Mouse (Mus musculus) heart, embryonic 15.5 days (tissue): ENCODE data around the gene Dnmt1. TPM values are rescaled to one million over a fixed set of nuclear protein-coding genes. Genes with fewer than 3 reads are reported as not detected.

ENCODE experiments used
- ATAC-seq: fragments of 200-750 bp; cut with Nextera tagmentation; replicated peaks from 2 replicates; pipeline ENCODE4 v1.8.0; 2017; ENCODE audit warnings: low read depth, moderate TSS enrichment; ENCODE audit not compliant: insufficient number of reproducible peaks, insufficient read depth, low FRiP score
- H3K27ac ChIP-seq: fragments of 300-500 bp; sonication (generic); 2 replicates; pipeline ENCODE4 v1.5.1; 2015; ENCODE audit warnings: mild to moderate bottlenecking, inconsistent platforms
- H3K27me3 ChIP-seq: fragments of 300-500 bp; sonication (generic); 2 replicates; pipeline ENCODE4 v1.6.1; 2015; ENCODE audit warnings: inconsistent platforms
- H3K36me3 ChIP-seq: fragments of 300-500 bp; sonication (generic); 2 replicates; pipeline ENCODE4 v1.6.1; 2015; ENCODE audit warnings: mild to moderate bottlenecking, inconsistent platforms
- H3K4me1 ChIP-seq: fragments of 300-500 bp; sonication (generic); replicated peaks from 2 replicates; pipeline ENCODE4 v1.6.1; 2015; ENCODE audit warnings: inconsistent platforms
- H3K4me2 ChIP-seq: fragments of 300-500 bp; sonication (generic); 2 replicates; pipeline ENCODE4 v1.6.1; 2015; ENCODE audit warnings: inconsistent platforms, mild to moderate bottlenecking, moderate library complexity
- H3K4me3 ChIP-seq: fragments of 300-500 bp; sonication (generic); 2 replicates; pipeline ENCODE4 v1.5.1; 2015; ENCODE audit warnings: mild to moderate bottlenecking, inconsistent platforms
- H3K9ac ChIP-seq: fragments of 300-500 bp; sonication (generic); 2 replicates; pipeline ENCODE4 v1.6.1; 2015; ENCODE audit warnings: mild to moderate bottlenecking, inconsistent platforms
- H3K9me3 ChIP-seq: fragments of 300-500 bp; sonication (generic); replicated peaks from 2 replicates; pipeline ENCODE4 v1.6.1; 2016; ENCODE audit warnings: inconsistent platforms
- WGBS: fragments of 180-500 bp; shearing (Covaris S2); methylation state at CpG from one replicate; pipeline ENCODE4 v1.1.7; 2015; ENCODE audit warnings: mixed read lengths; 5-methylcytosine and 5-hydroxymethylcytosine counted together
- polyA plus RNA-seq: library from polyadenylated mRNA; unstranded; fragments of >200 nt; fragmentation: Nextera tagmentation; extraction: Ambion mirVana; gene quantifications from 2 replicates; pipeline ENCODE4 v1.2.1, GENCODE M21; 2015

Gene Dnmt1
- polyA plus RNA-seq, 1 experiment from 2014 or later: 41.7 TPM

DNA sequence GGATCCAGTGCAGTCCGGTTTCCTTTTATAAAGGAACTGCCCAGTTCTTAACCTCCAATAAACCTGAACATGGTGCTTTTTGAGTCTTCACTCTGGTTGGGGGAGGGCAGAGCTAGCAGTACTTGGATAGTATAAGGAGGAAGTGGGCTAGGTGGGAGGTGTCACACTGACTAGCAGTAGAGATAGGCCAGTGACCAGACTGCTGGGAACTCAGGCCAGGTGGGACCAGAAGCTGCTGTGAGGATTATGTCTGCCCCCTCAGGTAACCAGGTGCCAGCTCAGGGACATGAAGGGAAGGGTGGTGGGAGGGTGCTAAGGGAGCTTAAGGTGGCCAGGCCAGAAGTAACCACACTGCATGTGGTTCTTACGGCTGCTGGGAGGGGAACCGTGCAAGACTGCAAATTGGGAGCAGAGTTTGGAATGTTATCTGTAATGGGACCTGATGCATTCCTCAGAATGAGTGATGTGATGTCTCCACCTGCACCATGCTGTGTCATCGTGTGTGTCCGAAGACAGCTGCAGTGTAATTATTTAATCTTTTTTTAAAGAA, 67.5 kb downstream of the Dnmt1 start:
- no peak for ATAC-seq
- no peaks in the 10 kb centered on the region for H3K27me3 ChIP-seq
- H3K9me3 ChIP-seq: no peaks in the 10 kb centered on the region
- no peak overlapping the region for H3K9ac ChIP-seq
- no peak overlapping the region for H3K4me3 ChIP-seq
- no peak overlapping the region for H3K27ac ChIP-seq
- no peak overlapping the region for H3K4me2 ChIP-seq
- peaks cover 16% of the 10 kb centered on the region for H3K4me1 ChIP-seq
- H3K36me3 ChIP-seq: peaks cover 72% of the 10 kb centered on the region
- WGBS: 60% methylated on average over 5 of the region's 5 CpGs

DNA sequence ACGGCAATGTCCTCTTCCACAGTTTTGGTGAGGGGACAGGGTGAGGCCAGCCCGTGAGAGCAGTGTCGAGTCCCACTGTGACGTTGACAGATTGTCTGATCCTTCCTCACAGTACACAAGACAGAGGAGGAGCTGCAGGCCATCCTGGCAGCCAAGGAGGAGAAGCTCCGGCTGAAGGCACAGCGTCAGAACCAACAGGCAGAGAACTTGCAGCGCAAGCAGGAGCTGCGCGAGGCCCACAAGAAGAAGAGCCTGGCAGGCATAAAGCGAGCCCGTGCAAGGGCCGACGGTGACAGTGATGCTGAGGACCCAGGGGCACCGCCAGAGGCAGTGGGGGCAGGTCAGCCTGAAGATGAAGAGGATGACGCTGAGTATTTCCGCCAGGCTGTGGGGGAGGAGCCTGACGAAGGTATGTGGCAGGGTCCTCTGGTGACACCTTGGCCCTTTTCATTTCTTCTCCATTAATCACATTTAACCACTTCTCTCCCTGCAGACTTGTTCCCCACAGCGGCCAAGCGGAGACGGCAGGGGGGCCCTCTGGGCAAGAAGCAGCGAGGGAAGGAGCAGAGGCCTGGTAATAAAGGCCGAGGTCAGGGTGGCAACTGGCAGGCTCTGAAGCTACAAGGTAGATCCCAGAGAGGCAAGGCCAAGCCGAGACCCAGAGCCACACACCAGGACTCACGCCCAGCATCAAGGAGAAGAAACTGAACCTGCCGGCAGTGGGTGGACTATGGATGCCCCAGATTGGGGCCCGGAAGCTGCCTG, 68.2 kb downstream of the Dnmt1 start:
- Histone ChIP-seq H3K36me3 (peaks cover 71% of the 10 kb centered on the region), H3K9ac (no peak overlapping the region), H3K9me3 (no peaks in the 10 kb centered on the region), H3K4me3 (no peak overlapping the region), H3K27ac (no peak overlapping the region), H3K27me3 (no peaks in the 10 kb centered on the region), H3K4me2 (no peak overlapping the region), H3K4me1 (peaks cover 10% of the 10 kb centered on the region)
- ATAC-seq: no peak
- 77% methylated on average over 26 of the region's 26 CpGs for WGBS

DNA sequence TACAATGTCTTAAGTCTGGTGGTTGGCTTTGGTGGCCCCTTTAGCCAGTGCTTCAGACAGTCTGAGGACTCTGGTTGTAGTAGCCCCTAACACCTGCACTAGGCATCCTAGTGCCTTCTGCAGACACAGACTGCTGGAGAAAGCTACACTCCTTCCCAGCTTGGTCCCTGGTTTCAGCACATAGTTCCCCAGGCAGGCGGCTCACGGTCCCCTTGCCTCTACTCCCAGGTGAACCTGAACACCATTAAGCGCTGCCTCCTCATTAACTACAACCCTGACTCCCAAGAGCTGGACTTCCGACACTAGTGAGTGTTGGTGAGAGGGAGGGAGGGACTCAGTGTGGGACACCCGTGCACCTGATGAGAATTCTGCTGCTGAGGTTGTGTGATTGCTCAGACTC, 69.3 kb downstream of the Dnmt1 start:
- peaks cover 10% of the 10 kb centered on the region for H3K4me1 ChIP-seq
- WGBS: 84% methylated on average over 5 of the region's 5 CpGs
- no peak overlapping the region for H3K27ac ChIP-seq
- peaks cover 60% of the 10 kb centered on the region for H3K36me3 ChIP-seq
- no peaks in the 10 kb centered on the region for H3K9me3 ChIP-seq
- no peak overlapping the region for H3K4me2 ChIP-seq
- no peaks in the 10 kb centered on the region for H3K27me3 ChIP-seq
- H3K9ac ChIP-seq: no peak overlapping the region
- no peak for ATAC-seq
- H3K4me3 ChIP-seq: no peak overlapping the region

DNA sequence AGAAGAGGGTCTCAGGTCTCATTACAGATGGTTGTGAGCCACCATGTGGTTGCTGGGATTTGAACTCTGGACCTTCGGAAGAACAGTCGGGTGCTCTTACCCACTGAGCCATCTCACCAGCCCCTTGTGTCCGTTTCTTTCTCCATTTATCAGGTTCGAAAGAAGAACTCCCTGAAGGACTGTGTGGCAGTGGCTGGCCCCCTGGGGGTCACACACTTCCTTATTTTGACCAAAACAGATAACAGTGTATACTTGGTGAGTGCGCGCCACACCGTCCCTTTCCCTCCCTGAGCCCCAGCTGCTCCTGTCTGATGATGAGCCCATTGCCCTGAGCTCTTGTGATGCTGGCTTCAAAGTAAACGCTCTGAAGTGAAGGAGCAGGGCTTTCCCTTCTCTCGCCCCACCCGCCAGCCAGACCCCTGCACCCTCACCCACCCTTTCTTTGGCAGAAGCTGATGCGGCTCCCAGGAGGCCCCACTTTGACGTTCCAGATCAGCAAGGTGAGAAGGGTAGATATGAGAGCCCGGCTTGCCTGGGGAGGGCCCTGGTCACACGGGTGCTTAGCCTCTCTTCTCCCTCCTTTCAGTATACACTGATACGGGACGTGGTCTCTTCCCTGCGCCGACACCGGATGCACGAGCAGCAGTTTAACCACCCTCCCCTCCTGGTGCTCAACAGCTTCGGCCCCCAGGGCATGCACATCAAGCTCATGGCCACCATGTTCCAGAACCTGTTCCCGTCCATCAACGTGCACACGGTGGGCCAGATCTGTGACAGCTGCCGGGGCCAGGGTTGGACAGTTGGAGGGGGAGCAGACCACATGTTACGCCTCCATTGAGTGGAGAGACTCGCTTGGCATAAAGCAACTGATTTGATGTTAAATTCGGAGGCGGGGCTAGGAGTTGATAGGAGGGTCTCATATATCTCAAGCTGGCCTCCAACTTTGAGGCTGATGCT, 70.2 kb downstream of the Dnmt1 start:
- peaks cover 51% of the 10 kb centered on the region for H3K36me3 ChIP-seq
- H3K4me3 ChIP-seq: peak overlapping the region; percentile 91
- ATAC-seq: no peak
- H3K9ac ChIP-seq: no peak overlapping the region
- peak overlapping the region; percentile 89 for H3K4me2 ChIP-seq
- H3K27ac ChIP-seq: no peak overlapping the region
- H3K4me1 ChIP-seq: peaks cover 10% of the 10 kb centered on the region
- H3K9me3 ChIP-seq: no peaks in the 10 kb centered on the region; the same call in 1 of the 2 replicates
- no peaks in the 10 kb centered on the region for H3K27me3 ChIP-seq
- 78% methylated on average over 29 of the region's 29 CpGs for WGBS

DNA sequence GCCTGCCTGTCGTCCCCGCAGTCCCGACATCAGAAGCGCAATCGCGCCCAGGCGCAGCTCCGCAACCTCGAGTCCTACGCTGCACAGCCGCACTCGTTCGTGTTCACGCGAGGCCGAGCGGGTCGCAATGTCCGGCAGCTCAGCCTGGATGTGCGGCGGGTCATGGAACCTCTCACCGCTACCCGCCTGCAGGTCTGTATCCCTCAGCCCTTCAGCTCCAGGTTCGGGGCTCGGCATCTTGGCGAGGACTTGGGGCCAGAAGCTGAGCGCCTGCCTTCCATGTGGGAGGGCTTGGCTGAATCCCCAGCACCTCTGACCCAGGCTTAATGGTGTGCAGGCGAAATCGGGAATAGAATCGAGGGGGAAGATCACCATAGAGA, 71.3 kb downstream of the Dnmt1 start:
- ATAC-seq: no peak
- H3K27me3 ChIP-seq: no peaks in the 10 kb centered on the region
- H3K4me1 ChIP-seq: peaks cover 10% of the 10 kb centered on the region
- H3K4me3 ChIP-seq: peak overlapping the region; percentile 91
- H3K36me3 ChIP-seq: peaks cover 40% of the 10 kb centered on the region
- peak overlapping the region; percentile 89 for H3K4me2 ChIP-seq
- no peaks in the 10 kb centered on the region; the same call in 1 of the 2 replicates for H3K9me3 ChIP-seq
- H3K27ac ChIP-seq: peak overlapping the region; percentile 91
- H3K9ac ChIP-seq: peak overlapping the region; percentile 81
- under 1% methylated on average over 30 of the region's 30 CpGs for WGBS

DNA sequence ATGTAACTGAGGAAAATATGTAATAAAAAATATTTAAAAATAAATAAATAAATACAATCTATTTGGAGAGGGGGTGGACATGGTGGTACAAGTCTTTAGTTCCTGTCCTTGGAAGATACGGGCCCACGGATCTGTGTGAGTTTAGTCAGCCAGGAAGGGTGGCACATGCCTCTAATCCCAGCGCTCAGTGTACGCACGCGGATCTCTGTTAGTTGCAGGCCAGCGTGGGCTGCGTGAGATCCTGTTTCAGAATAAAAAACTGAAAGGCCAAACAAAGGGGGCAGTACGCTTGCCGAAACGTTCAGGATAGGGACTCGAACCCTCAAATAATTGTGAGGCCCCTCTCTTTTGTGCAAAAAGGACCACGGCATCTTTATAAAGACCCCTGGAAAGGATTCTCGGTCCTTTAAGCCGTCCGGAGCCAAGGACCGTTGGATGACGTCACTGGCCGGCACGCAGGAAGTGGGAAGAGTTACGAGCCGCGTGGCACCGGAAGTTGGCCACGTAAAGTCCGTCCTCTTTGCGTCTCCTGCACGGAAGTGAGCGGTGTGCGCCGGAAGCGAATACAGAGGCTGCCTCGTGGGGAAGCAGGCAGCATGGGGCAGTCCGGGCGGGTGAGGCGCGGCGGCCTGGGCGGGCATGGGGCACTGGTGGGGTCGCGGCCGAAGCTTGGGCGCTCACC, 71.8 kb downstream of the Dnmt1 start, which contains the start of gene Ppan:
Ppan (plus strand) TSS at position 472 of the 682 bp plus-strand sequence.
- Histone ChIP-seq H3K4me3 (peak within 1 kb of the TSS; percentile 91), H3K4me2 (peak within 1 kb of the TSS; percentile 89), H3K27me3 (no peaks in the 10 kb centered on the region), H3K9ac (peak within 1 kb of the TSS; percentile 81), H3K4me1 (peaks cover 10% of the 10 kb centered on the region), H3K36me3 (peaks cover 35% of the 10 kb centered on the region), H3K27ac (peak within 1 kb of the TSS; percentile 91), H3K9me3 (no peaks in the 10 kb centered on the region; the same call in 1 of the 2 replicates)
- under 1% methylated on average over 43 of the region's 43 CpGs for WGBS
- peak; percentile 94 for ATAC-seq

DNA sequence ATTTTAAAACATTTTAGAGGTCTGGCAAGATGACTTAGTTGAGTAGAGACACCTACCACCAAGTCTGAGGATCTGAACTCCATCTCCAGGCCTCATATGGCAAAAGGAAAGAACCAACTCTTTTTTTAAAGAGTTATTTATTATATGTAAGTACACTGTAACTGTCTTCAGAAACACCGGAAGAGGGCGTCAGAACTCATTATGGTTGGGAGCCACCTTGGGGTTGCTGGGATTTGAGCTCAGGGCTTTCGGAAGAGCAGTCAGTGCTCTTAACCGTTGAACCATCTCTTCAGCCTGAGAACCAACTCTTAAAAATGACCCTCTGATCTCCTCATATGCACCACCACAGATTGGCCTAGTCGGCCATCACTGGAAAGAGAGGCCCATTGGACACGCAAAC, 72.5 kb downstream of the Dnmt1 start:
- peaks cover 10% of the 10 kb centered on the region for H3K4me1 ChIP-seq
- no peak overlapping the region for H3K27ac ChIP-seq
- H3K36me3 ChIP-seq: peaks cover 29% of the 10 kb centered on the region
- no peaks in the 10 kb centered on the region; the same call in 1 of the 2 replicates for H3K9me3 ChIP-seq
- H3K4me2 ChIP-seq: peak overlapping the region; percentile 89
- no peak overlapping the region for H3K4me3 ChIP-seq
- no peak for ATAC-seq
- WGBS: 86% methylated on average over 6 of the region's 6 CpGs
- H3K9ac ChIP-seq: no peak overlapping the region
- no peaks in the 10 kb centered on the region for H3K27me3 ChIP-seq

DNA sequence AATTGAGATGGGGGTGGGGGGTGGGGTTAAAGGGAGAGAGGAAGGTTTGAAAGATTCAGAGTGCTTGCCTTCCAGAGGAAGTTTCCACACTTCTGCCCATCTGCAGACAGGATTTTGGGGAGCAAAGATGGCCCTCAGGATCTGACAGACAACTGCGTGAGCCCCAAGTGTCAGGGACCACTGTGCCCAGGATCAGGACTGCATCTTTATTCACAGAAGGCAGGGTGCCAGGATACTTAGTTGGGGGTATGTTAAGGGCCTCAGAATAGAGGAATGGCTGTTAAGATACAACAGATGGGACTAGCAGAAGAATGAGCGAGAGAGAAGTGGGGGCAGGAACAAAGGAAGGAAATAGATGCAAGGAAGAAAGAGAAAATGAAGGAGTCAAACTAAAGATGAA, 73.1 kb downstream of the Dnmt1 start:
- H3K4me1 ChIP-seq: peaks cover 10% of the 10 kb centered on the region
- no peak for ATAC-seq
- no peak overlapping the region for H3K27ac ChIP-seq
- H3K27me3 ChIP-seq: no peaks in the 10 kb centered on the region
- H3K9ac ChIP-seq: no peak overlapping the region
- peaks cover 23% of the 10 kb centered on the region for H3K36me3 ChIP-seq
- H3K4me3 ChIP-seq: no peak overlapping the region
- 100% methylated on average over 2 of the region's 2 CpGs for WGBS
- no peak overlapping the region for H3K4me2 ChIP-seq
- H3K9me3 ChIP-seq: no peaks in the 10 kb centered on the region; the same call in 1 of the 2 replicates

DNA sequence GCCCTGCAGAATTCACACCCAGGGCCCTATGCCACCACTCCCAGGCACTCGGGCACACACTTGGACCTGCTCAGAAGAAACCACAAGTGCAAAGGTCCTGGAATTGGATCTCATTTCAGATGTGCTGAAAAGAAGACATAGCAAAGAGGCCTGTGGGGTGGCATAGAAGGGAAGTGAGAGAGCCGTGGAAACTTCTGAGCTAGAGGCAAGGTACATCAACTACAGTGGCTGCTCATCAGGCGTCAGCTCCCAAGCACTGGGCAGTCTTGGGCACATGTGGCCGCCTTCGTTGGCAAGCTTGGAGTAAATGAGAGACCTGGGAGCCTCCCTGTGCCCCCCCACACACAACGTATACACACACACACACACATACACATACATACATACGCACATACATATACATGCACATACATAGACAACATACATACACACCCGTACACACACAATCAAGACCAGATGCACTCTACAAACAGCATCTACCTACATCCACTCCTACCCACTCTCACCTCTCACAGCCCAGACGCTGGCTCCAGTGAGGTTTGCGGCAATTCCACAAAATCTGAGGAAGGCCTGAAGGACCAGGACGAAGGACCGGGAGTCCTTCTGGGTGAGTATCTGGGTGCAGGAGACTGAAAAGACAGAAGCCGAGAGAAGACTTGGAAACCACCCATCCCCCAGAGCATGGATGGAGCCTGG, 80.4 kb downstream of the Dnmt1 start, which contains the start of gene Angptl6:
Angptl6 (minus strand) TSS at position 631 of the 696 bp plus-strand sequence.
- Histone ChIP-seq H3K4me3 (peak within 1 kb of the TSS; percentile 52), H3K4me2 (peak within 1 kb of the TSS; percentile 79), H3K36me3 (no peaks in the 10 kb centered on the region), H3K9me3 (no peaks in the 10 kb centered on the region), H3K27me3 (no peaks in the 10 kb centered on the region), H3K4me1 (peaks cover 9% of the 10 kb centered on the region), H3K9ac (peak within 1 kb of the TSS; percentile 68), H3K27ac (peak within 1 kb of the TSS; percentile 90)
- 87% methylated on average over 13 of the region's 13 CpGs for WGBS
- ATAC-seq: no peak

DNA sequence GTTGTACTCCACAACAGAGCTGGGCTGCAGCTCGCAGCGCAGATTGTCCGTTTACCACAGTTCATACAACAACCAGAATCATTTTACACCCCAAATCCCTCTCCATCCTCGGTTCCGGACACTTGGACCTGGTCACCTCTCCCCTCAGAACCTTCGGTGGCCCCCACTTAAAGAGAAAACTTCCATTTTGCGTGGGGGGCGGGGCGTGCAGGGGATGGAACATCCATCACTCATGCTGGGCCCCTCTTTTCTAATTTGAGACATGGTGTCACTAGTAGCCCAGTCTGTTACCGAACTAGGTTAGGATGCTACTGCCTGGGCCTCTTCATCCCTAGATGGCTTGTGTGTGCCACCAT, 81.0 kb downstream of the Dnmt1 start:
- Histone ChIP-seq H3K4me3 (peak overlapping the region; percentile 52), H3K9ac (peak overlapping the region; percentile 68), H3K9me3 (no peaks in the 10 kb centered on the region), H3K27me3 (no peaks in the 10 kb centered on the region), H3K4me2 (peak overlapping the region; percentile 79), H3K27ac (peak overlapping the region; percentile 90), H3K36me3 (no peaks in the 10 kb centered on the region), H3K4me1 (peaks cover 9% of the 10 kb centered on the region)
- WGBS: 21% methylated on average over 10 of the region's 10 CpGs
- no peak for ATAC-seq
